Mouse (Mus musculus) liver, embryonic 12.5 days (tissue): Measurements from ENCODE around the gene Tmem159. TPM values are rescaled to one million over a fixed set of nuclear protein-coding genes. Genes with fewer than 3 reads are reported as not detected.

ENCODE experiments used
- ATAC-seq: fragments of 200-750 bp; cut with Nextera tagmentation; 2 replicates; pipeline ENCODE4 v1.8.0; 2017; ENCODE audit warnings: moderate number of reproducible peaks, mild to moderate bottlenecking, moderate library complexity
- H3K27ac ChIP-seq: fragments of 300-500 bp; sonication (generic); 2 replicates; pipeline ENCODE4 v1.5.1; 2016; ENCODE audit warnings: mild to moderate bottlenecking
- H3K27me3 ChIP-seq: fragments of 300-500 bp; sonication (generic); replicated peaks from 2 replicates; pipeline ENCODE4 v1.6.1; 2016; ENCODE audit warnings: mild to moderate bottlenecking, moderate library complexity
- H3K36me3 ChIP-seq: fragments of 300-500 bp; sonication (generic); 2 replicates; pipeline ENCODE4 v1.6.1; 2016; ENCODE audit warnings: mild to moderate bottlenecking, moderate library complexity
- H3K4me1 ChIP-seq: fragments of 300-500 bp; sonication (generic); 2 replicates; pipeline ENCODE4 v1.6.1; 2016
- H3K4me2 ChIP-seq: fragments of 300-500 bp; sonication (generic); 2 replicates; pipeline ENCODE4 v1.6.1; 2016; ENCODE audit warnings: mild to moderate bottlenecking, moderate library complexity
- H3K4me3 ChIP-seq: fragments of 300-500 bp; sonication (generic); 2 replicates; pipeline ENCODE4 v1.5.1; 2016; ENCODE audit warnings: mild to moderate bottlenecking, moderate library complexity
- H3K9ac ChIP-seq: fragments of 300-500 bp; sonication (generic); 2 replicates; pipeline ENCODE4 v1.6.1; 2016; ENCODE audit warnings: mild to moderate bottlenecking, moderate library complexity
- H3K9me3 ChIP-seq: fragments of 300-500 bp; sonication (generic); replicated peaks from 2 replicates; pipeline ENCODE4 v1.6.1; 2016; ENCODE audit warnings: mild to moderate bottlenecking, moderate library complexity
- WGBS: fragments of 180-500 bp; shearing (Covaris S2); methylation state at CpG from one replicate; pipeline ENCODE4 v1.1.7; 2016; ENCODE audit not compliant: insufficient replicate concordance; 5-methylcytosine and 5-hydroxymethylcytosine counted together
- polyA plus RNA-seq: library from polyadenylated mRNA; unstranded; fragments of >200 nt; fragmentation: Nextera tagmentation; extraction: Ambion mirVana; gene quantifications from 2 replicates; pipeline ENCODE4 v1.2.1, GENCODE M21; 2016

Tmem159 gene
- polyA plus RNA-seq, 1 experiment from 2014 or later, result 3.9 TPM

- Histone ChIP-seq H3K27ac (no peak within 1 kb of the TSS), H3K4me3 (no peak within 1 kb of the TSS), H3K9ac (no peak within 1 kb of the TSS), H3K9me3 (no peaks in the 10 kb centered on the region), H3K27me3 (no peaks in the 10 kb centered on the region), H3K4me2 (no peak within 1 kb of the TSS), H3K36me3 (no peaks in the 10 kb centered on the region), H3K4me1 (no peaks in the 10 kb centered on the region)
- 57% methylated on average over 9 of the region's 9 CpGs for WGBS
- no peak for ATAC-seq
These were observed 43.0 kb downstream of the Tmem159 start, which contains the start of gene Zp2 for GRCm38 (mm10) chr7:120145191-120145590. TSS of gene Zp2 (minus strand) at chr7:120145291.

DNA sequence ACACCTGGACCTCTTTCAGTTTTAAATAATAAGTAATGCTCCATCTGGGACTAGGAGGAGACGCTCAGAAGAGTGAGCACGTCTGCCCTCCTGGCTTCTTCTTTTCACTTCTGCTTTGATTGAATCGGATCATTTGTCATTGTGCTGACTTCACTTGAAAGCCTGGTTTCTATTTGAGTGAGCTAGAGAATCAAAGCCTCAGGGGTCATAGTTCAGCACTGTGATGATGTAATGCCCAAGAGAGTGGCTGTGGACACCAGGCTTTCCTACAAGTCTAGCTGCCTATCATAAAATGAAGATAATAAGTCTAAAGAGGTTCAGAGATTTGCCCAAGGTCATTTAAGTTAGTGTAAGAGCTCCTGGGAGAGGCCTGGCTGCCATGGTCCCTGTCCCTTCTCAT, 48.1 kb downstream of the Tmem159 start:
- H3K36me3 ChIP-seq, result no peaks in the 10 kb centered on the region
- no peak overlapping the region for H3K4me3 ChIP-seq
- H3K4me2 ChIP-seq, result no peak overlapping the region
- no peaks in the 10 kb centered on the region for H3K27me3 ChIP-seq
- 42% methylated on average over 3 of the region's 3 CpGs for WGBS
- ATAC-seq, result no peak
- no peak overlapping the region for H3K9ac ChIP-seq
- no peaks in the 10 kb centered on the region for H3K9me3 ChIP-seq
- no peaks in the 10 kb centered on the region for H3K4me1 ChIP-seq
- no peak overlapping the region for H3K27ac ChIP-seq

DNA sequence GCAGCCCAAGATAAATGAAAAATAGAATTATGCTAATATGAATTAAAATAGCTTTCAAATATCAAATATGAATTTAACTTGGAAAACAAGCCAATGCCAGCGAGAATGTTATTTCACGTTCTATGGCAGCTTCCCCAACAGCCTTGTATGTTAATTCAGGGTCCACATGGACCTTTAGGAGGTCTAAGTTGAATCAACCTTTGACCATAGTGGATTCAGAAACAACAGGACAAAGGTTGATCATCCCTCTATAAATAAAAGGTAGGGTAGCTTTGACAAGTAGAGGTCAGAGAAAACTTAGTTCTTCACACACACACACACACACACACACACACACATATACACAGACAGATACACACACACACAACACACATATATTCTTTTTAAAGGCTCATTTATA, 48.7 kb downstream of the Tmem159 start:
- no peak overlapping the region for H3K9ac ChIP-seq
- no peak overlapping the region for H3K4me2 ChIP-seq
- H3K4me1 ChIP-seq, result no peaks in the 10 kb centered on the region
- H3K36me3 ChIP-seq, result no peaks in the 10 kb centered on the region
- no peaks in the 10 kb centered on the region for H3K9me3 ChIP-seq
- H3K27ac ChIP-seq, result no peak overlapping the region
- H3K27me3 ChIP-seq, result no peaks in the 10 kb centered on the region
- WGBS, result 70% methylated on average over 2 of the region's 2 CpGs
- no peak overlapping the region for H3K4me3 ChIP-seq
- no peak for ATAC-seq

- no peak for ATAC-seq
- Histone ChIP-seq H3K9ac (no peak overlapping the region), H3K27me3 (no peaks in the 10 kb centered on the region), H3K27ac (no peak overlapping the region), H3K4me3 (no peak overlapping the region), H3K9me3 (no peaks in the 10 kb centered on the region), H3K4me2 (no peak overlapping the region), H3K4me1 (no peaks in the 10 kb centered on the region), H3K36me3 (no peaks in the 10 kb centered on the region)
- WGBS, result 40% methylated on average over 2 of the region's 2 CpGs
These were observed 54.8 kb downstream of the Tmem159 start for GRCm38 (mm10) chr7:120156841-120157409.

GRCm38 (mm10) chr7:120157575-120158061, 55.5 kb downstream of the Tmem159 start:
- Histone ChIP-seq H3K27ac (no peak overlapping the region), H3K4me3 (no peak overlapping the region)
- WGBS, result 52% methylated on average over 5 of the region's 5 CpGs

DNA sequence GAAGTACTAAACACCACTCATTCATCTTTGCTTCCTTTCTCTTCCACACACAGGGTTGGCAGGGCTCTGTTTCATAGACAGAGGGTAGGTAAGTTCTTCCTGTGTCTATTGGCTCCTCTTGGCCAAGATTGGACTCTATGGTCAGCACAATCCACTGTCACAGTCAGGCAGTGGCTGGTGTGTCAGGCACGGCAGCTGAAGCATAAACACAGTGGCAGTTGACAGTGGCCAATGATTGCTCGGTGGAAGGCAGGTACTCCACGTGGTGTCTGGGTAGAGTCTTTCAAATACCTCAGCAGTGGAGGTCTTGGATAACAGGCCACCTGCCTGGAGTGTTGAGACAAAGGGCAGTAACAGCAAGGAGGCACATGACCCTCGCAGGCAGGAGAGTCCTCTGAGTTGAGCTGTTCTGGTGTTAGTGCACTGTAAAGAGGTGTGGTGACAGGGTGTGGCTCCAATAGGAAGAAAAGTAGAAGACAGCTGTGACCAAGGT, 56.0 kb downstream of the Tmem159 start:
- Histone ChIP-seq H3K4me3 (no peak overlapping the region), H3K9ac (no peak overlapping the region), H3K27me3 (no peaks in the 10 kb centered on the region), H3K27ac (no peak overlapping the region), H3K36me3 (no peaks in the 10 kb centered on the region), H3K4me1 (no peaks in the 10 kb centered on the region), H3K4me2 (no peak overlapping the region), H3K9me3 (no peaks in the 10 kb centered on the region)
- 35% methylated on average over 4 of the region's 4 CpGs for WGBS
- ATAC-seq, result no peak

More at GRCm38 (mm10) chr7:120157575-120158061, 55.5 kb downstream of the Tmem159 start:
- Histone ChIP-seq H3K4me1 (no peaks in the 10 kb centered on the region), H3K27me3 (no peaks in the 10 kb centered on the region), H3K9me3 (no peaks in the 10 kb centered on the region), H3K4me2 (no peak overlapping the region), H3K9ac (no peak overlapping the region), H3K36me3 (no peaks in the 10 kb centered on the region)
- no peak for ATAC-seq

GRCm38 (mm10) chr7:120163581-120164251, 61.6 kb downstream of the Tmem159 start:
- no peak overlapping the region for H3K4me3 ChIP-seq
- WGBS, result 76% methylated on average over 11 of the region's 11 CpGs

More at GRCm38 (mm10) chr7:120163581-120164251, 61.6 kb downstream of the Tmem159 start:
- H3K27ac ChIP-seq, result no peak overlapping the region
- H3K4me1 ChIP-seq, result no peaks in the 10 kb centered on the region
- no peaks in the 10 kb centered on the region for H3K36me3 ChIP-seq
- no peak for ATAC-seq
- no peak overlapping the region for H3K4me2 ChIP-seq
- no peaks in the 10 kb centered on the region for H3K27me3 ChIP-seq
- no peak overlapping the region for H3K9ac ChIP-seq
- no peaks in the 10 kb centered on the region for H3K9me3 ChIP-seq

Other genes with a start within 250 kb of the Tmem159 start
- gene Lyrm1, start 206.5 kb upstream of the Tmem159 start, polyA plus RNA-seq, result 4.3 and 4.6 TPM in 2 replicates
- 3.1 and 3.5 TPM in 2 replicates for gene Dcun1d3, start 206.1 kb upstream of the Tmem159 start, polyA plus RNA-seq
- not detected in 2 replicates for gene Dnah3, start 7.1 kb upstream of the Tmem159 start, polyA plus RNA-seq
- not detected in 2 replicates for gene Zp2, start 42.9 kb downstream of the Tmem159 start, polyA plus RNA-seq
- 1.2 and 1.3 TPM in 2 replicates for gene Anks4b, start 71.5 kb downstream of the Tmem159 start, polyA plus RNA-seq
- gene Crym, start 99.8 kb downstream of the Tmem159 start, polyA plus RNA-seq, result 0.23 and 0.43 TPM in 2 replicates
- 0.43 TPM in 1 of 2 replicates, not detected in the other for gene Abca14, start 101.6 kb downstream of the Tmem159 start, polyA plus RNA-seq
- gene Abca15, start 226.3 kb downstream of the Tmem159 start, polyA plus RNA-seq, result not detected in 2 replicates